Mouse (Mus musculus) urinary bladder, adult 18-20 months (tissue): Measurements from ENCODE around the gene Gpatch2.
A peak's percentile ranks its signal among the peaks of the same experiment; 100 is the strongest.

Source experiments
- DNase-seq, 2 experiments: peaks; one replicate each; pipeline ENCODE4 v3.0.0; 2022; ENCODE audit warnings: low spot score in 2 of 2, mixed read lengths in 2 of 2

The Gpatch2 gene

DNA sequence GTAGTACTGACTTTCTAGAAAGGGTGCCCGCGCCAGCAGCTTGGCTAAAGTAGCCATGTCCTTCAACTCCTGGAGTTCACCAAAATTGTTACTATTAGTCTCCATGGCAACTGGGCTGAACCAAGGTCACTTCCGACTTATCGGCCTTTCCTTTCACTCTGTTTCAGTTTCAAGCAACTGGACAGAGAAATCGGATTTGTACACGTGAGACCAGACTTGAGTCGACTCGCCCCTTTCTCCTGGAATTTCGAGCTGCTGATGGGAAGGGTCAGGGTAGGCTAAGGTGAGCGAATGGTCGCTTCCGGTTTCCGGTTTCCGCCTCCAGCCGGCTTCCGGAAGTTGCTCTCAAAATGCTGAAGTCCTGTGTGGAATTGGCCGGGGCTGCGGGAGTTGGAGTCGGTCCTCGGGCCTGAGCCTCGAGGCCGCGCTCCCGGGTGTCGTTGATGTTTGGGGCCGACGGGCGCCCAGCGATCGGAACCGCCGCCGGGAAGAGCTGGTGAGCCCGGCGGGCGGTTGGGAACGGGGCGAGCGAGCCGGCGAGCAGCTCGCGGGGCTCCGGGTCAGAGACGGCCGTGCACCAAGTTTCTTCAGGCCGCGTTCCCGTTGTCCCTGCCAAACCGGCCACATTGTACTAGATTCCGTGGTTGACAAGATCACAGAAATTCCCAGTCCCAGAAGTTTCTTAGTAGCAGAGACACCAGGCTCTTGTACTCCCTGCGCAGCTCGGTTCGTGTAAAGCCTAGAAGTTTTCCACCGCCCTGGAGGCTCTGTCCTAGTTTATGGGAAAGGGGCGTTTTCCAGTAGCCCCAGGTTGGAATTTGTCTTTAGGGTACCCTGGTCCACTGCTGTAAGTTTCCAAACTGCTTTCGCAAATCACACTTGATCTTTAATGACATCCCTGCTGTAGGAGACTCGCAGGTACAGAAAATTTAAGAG is at the start of gene Gpatch2, which contains the start of gene Spata17:
Gpatch2 (plus strand) TSS at position 328 of the 936 bp plus-strand sequence.
Spata17 (minus strand) TSS at position 285 of the 936 bp plus-strand sequence.
- DNase-seq: peak; percentile 66 to 69

DNA sequence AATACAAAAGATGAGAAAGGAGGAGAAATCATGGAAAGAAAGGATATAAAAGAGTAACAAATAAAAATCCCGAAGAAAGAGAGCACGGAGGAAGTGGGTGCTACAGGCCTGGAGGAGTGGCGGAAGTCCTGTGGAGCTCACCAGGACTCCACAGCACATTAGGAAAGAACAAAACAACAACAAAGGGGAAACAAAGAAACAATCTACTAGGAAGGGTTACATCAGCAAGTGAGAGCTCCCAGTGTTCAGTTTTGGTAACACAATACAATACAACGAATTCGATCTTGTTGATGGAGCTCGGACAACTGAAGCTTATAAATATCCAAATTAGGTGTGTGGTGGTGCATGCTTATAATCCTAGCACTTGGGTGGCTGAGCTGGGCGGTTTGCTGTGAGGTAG is 45.7 kb upstream of the Gpatch2 start:
- no peak for DNase-seq

DNA sequence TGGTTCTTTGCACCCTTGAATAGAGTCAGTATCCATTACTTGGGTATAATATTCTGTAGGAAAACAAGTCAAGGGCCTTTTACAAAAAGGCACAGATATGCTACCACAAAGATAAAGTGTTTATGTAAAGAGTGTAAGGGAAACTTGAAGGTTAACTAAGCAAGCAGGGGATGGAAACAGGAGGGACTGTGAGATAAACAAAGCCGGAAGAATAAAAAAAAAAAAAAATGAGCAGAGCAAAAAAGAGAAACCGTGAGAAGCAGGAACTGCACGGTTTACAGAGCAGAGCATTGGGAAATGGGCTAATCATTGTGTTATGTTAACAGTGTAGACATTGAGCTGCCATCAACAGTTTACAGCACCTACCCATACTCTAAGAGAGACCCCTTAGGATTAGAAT is 44.9 kb upstream of the Gpatch2 start:
- DNase-seq: no peak

DNA sequence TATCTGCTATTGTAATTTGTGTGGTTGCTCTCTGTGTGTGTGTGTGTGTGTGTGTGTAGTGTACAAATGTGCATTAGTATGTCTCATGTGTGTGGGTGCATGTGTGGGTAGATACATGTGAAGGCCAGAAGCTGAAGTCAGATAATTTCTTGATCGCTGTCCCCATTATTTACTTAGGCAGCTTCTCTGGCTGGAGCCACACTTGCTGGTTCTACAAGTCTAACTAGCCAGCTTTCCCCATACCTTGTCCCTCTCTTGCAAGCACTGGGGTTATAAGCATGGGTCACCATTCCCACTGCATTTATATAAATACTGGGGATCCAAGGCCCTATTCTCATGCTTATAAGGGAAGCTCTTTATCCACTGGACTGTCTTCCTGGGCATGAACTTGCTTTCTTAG is 39.3 kb upstream of the Gpatch2 start:
- no peak for DNase-seq

DNA sequence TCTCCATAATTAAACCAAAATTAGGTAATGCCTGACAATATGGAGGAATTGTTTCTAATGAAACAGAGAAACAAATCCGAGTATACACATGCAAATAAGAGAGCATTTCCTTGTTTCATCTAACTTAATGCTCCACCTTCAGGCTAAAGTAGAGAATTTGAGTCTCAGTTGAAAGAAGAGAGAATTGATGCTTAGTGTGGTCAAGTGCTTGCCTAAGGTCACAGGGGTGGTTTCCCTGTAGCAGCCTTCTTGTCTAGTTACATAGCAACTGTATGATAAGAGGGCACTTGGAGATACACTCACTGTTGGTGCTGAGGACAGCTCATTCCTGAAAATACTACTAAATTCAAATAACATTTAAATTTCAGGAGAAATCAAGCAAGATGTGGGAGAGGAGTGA is 36.8 kb upstream of the Gpatch2 start:
- no peak for DNase-seq

DNA sequence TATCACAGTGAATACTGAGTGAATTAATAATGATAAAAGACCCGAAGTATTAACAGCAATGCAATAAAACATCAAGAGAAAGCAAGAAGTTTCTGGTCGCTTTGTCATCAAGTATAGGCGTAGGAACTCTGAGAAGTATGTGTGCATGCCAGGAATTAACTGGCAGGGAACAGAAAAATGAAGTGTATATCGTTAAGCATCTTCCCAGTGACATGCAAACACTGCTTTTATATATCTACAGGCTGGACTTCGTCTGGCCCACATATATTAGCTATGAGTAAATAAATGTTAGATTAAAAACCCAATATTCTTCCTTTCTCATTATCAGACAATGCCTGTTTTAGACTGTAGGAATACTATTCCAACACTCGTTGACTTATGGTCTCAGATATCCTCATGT is 9.8 kb upstream of the Gpatch2 start:
- no peak for DNase-seq

DNA sequence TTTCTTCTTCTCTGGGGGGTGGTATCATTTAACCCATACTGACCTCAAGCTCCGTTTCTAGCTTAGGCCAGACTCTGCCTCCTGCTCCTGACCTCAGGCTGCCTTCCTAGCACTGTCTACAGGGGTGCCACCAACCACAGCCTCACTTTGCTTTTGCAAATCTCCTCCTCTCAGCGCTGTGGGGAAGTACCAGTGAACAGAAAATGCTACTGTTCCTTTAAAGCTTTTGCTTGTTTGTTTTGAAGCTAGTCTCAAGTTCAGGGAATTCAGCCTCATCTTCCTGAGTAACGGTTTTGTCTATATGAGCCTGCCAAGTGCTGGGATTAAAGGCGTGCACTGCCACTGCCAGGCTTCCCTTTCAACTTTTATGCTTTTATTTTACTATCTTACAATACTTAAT is 5.8 kb upstream of the Gpatch2 start:
- no peak for DNase-seq

DNA sequence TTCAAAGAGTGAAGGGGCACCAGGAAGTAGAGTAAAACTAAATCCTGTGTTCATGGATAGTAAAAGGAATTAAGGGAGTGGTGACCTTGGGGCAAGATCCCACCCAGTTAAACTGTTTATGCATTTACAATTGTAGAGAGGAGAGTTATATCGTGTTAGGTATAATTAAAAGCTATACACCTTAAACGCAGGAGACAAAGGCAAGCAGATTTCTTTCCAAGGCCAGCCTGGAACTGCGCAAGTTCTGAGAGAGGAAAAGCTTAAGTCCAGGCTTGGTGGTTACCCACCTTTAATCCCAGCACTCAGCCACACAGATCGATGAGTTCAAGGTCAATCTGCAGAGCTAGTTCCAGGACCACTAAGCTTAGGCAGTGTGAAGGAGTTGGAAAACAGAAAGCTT is 4.6 kb upstream of the Gpatch2 start:
- no peak for DNase-seq

DNA sequence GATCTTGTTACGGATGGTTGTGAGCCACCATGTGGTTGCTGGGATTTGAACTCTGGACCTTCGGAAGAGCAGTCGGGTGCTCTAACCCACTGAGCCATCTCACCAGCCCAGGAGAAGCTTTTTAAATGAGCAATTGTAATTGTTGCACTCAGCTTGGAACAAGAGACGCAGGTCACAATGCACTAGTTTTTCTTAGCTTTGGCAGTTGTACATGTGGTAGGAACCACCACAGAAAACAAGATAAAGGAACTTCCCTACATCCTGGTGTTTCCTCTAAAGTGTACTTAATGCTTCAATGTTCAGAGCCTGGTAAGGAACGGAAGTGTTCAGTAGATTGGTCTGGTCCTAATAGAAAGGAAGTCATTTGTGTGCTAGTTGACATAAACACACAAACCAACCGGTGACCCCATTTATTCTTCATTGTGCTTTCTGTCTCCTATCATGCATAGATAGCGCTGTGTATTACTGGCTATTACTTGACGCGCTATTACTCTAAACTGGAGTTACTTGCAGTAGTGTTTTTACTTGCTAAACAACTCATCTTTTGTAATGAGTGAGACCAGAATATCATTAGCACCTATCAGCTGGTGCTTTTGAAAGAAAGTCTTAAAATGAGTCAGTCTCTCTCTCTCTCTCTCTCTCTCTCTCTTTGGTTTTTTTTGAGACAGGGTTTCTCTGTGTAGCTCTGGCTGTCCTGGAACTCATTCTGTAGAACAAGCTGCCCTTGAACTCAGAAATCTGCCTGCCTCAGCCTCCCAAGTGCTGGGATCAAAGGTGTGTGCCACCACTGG is 1.5 kb downstream of the Gpatch2 start:
- DNase-seq: no peak

DNA sequence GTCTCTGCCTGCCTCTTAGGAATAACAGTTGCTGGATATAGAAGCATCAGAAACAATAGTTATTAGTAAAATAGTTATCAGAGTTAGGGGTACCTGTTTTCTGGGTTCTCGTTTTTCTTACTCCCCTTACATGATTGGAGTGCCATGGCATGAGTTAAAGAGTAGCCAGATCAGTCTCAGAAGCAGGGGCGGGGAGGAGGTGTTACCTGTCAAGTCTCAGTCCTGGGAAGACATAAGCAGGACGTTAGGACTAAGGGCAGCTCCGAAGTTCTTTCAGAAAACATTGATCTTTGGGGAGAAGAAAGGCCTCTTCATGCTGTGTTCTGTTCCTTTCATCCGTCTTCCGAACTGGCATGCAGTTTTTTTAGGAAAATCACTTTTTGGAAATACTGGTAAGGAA is 5.4 kb downstream of the Gpatch2 start:
- DNase-seq: no peak

DNA sequence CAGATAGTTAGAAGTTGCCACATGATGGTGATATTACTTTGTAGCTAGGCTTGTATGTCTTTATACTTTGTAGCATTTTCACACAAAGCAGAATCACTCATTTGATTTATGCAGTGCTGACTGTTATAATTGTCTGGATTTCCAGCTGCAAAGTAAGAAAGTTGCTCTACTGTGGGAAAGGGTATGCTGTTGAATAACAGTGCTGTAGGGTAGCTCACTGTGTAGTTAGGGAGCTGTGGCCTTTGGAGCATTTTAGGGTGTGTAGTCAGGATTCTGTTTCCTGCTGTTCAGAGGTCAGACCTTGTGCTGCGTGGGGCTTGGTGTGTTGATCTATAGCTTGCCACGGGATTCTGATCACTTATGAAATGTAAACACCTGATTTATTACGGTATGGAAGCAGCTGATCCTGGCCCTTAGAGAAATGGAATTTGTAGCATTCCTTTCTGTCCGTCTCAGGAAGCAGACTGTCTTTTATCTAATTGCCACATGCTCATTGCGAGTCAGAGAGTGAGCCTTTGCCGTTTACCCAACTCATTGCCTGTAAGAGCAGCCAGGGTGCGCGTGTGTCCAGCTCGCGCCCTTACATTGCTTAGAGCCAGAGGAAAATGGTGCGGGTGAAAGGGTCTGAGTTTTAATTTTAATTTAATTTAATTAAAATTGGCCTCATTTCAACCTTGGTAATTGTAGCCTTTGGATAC is 11.2 kb downstream of the Gpatch2 start:
- DNase-seq: no peak

DNA sequence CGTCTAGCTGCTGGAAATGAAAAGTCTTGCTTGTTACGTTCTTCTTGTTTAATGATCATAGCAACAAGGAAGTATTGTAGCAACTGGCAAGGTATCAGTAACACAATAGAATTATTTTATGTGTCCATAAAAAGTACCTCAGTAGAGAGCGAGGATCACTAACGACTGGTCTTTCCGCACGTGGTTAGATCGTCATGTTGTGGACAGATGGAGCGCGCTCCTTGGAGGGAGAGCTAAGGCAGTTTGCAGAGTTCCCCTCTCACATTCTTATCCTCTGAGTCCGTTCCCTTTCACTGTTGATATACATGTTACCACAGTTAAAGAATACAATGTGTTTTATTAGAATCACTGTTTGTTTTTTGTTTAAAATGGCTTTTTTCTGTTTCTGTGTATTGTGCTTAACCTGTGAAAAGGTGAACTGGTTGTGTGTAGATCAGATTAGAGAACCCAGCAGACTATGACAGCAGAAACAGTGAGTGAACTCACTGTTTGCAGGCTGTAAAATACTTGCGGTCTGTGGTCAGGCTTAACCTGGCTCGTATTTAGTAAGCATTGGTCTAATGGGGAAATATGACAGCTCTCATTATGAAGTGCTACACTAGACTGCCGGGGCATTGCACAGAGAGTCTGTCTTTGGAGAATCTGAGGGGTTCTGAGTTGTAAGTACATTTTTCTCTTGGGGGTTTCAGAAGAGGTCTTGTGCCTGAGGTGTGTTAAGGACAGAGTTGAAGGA is 13.3 kb downstream of the Gpatch2 start:
- DNase-seq: no peak

DNA sequence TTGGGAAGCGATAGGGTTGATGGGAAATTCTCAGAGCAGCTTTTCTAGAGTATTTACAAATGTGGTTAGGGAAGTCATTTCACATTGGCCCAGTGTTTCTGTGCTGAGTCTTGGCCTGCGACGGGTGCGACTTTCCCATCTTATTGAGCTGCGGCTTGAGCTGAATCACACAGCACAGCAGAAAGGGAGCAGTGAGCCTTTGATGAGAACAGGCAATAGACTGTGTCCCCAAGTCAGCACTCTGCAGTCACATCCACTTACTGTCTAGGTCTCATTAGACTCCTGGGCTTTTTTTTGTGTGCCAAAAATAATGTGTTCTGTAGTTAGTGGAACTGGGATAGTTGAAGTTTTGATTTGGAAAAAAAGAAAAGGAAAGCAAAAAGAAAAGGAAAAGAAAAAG is 14.9 kb downstream of the Gpatch2 start:
- no peak for DNase-seq

DNA sequence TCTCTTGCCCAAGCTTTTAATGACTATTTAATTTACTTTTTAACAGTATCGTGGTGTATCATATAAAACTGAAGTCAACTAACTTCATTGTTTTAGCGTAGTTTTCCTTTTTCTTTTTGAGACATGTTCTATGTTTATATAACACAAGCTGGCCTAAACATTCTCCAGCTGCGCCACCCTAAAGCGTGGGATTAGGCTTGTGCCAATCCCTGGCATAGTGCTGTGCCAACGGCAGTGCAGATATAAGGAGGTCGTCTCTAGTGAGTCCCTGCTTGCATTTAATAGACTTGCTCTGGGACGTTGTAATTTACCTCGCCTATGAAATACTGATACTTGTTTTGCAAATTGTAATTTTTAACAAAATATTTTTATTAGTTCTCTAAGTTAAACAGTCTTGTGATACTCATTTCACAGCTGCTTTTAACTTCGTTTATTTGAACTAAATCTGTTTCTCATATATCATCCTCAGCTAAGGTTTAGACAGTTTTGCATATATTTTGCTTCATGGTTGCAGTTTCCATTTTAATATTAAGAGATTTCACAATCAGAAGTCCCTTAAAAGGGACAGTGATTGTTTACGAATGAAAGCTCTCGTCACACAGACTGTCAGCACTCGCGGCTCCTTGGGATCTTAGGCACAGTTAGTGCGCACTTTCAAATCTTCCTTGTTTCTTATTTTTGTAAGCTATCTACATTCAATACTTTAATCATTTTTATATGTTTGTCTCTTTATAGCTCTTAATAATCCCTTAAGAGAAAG is 17.1 kb downstream of the Gpatch2 start:
- no peak for DNase-seq

DNA sequence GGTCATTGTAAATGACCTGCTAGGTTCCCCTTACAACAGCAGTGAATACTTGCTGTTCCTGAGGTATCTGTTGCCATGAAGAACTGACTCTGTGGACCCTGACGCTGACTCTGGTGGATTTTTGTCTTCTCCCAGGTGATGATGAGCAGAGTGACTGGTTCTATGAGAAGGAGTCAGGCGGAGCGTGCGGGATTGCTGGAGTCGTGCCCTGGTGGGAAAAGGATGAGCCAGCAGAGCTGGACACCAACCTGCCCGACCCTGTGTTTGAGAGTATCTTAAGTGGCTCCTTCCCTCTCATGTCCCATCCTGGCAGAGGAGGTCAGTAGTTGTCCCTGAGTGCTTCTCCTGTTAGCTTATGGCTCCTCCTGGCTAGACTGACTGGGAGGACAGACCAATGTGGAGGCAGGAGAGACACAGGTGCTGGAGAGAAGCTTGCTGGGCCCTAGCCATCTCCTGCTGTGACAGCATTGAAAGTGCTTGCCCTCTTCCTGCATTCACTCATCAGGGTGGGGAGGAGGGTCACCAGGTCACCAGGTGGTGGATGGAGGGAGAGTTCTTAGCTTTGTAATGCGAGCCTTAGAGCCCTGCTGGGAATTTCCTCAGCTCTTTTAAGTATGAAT is 17.8 kb downstream of the Gpatch2 start:
- no peak for DNase-seq

DNA sequence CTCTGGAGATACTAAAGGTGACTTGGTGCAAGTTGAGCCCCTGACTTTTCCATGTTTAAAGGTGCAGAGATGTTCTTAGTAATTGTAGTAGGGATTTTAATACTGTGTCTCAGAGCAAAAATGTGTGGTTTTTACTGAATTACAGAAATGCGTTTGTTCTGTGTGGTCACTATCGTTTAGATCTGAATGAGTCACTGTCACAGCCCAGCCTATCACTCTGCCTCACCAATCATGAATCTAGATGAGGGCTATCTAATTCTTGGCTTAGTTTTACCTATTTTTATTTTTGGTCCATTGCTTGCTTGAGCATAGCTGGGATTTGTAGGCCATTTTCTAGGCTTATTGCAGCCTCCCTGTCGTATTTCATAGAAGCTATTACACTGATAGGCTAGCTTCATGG is 19.9 kb downstream of the Gpatch2 start:
- DNase-seq: no peak

DNA sequence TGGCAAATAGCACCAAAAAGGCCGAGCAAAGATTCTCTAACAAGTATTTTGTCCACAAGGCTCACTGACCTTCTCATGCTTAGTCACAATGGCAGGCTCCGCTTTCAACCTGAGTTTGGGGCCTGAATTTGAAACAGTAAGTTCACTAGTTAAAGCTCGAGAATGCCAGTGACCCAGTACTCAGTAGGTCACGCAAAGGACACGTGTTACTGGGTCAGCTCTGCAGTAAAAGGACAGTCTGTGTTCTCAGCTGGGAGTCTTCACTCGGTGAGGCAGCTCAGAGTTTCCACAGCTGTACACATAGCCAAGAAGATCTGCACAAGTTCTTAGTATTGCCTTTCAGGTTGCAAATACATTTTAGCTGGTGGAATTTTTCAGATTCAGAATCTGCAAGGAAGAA is 21.0 kb downstream of the Gpatch2 start:
- DNase-seq: no peak

DNA sequence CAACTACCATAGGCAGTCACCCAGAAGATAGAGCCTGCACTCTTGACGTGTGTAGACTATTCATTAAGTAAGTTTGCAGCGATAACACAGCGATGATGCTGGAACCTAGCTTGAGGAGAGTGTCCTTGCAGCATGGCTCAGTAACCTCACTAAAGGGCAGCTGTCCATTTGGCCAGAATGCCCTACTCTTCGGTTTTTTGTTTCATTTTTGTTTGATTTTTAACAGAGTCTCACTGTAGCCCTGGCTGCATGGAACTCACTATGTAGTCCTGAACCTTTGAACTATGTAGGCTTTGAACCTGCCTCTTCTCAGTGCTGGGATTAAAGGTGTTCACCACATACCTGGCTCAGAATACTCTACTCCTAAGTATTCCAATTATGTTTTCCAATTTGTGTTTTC is 22.8 kb downstream of the Gpatch2 start:
- no peak for DNase-seq

DNA sequence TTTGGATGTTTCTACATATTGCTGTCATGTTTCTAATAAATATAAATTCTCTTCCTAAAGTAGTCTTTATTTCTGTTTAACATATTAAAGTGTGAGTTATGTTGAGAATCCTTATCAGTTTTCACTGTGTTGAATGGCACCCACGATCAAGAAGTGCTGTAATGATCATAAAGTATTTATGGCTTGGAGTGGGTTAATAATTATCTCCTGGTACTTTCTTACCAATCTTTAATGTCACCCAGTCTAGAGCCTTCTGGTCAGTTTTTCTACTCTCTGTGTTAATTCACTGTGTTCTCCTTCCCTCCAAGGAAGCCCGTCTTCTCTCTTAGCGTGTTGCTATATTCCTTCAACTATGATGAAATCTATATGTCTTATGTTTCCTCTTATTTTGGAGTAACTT is 25.0 kb downstream of the Gpatch2 start:
- no peak for DNase-seq

DNA sequence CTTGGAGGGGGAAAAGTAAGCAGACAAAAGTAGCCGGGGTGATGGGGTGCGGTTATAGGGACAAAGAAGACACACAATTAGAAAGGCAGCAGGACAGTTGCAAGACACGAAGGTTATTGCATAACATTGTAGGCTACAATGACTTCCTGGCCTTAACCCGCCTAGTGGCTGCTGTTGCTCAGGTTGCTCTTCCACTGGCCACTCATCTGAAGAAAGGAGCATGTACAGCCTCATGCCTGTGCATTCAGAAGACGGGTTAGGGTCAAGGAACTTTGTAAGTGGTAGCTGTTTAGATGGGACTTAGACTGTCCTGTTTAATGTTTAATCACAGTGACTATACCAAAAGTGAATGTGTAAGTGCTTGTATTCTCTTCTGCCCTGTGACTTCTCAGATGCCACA is 26.0 kb downstream of the Gpatch2 start:
- DNase-seq: no peak
